Mouse (Mus musculus) stomach, postnatal 0 days (tissue): Measurements from ENCODE around the gene Slc29a3. TPM values are rescaled to one million over a fixed set of nuclear protein-coding genes. Genes with fewer than 3 reads are reported as not detected.

Experiments used
- ATAC-seq: fragments of 200-750 bp; cut with Nextera tagmentation; 2 replicates; pipeline ENCODE4 v1.8.0; 2017; ENCODE audit not compliant: low FRiP score, low TSS enrichment
- DNase-seq: peaks from one replicate; pipeline ENCODE4 v3.0.0-alpha.2; 2016; ENCODE audit warnings: low spot score
- H3K27ac ChIP-seq: fragments of 300-500 bp; sonication (generic); replicated peaks from 2 replicates; pipeline ENCODE4 v1.5.1; 2014; ENCODE audit warnings: mild to moderate bottlenecking, control low read depth
- H3K27me3 ChIP-seq: fragments of 300-500 bp; sonication (generic); 2 replicates; pipeline ENCODE4 v1.6.1; 2014; ENCODE audit warnings: low read length; ENCODE audit not compliant: control insufficient read depth, insufficient read depth
- H3K36me3 ChIP-seq: fragments of 300-500 bp; sonication (generic); 2 replicates; pipeline ENCODE4 v1.6.1; 2014; ENCODE audit warnings: low read length, mixed read lengths; ENCODE audit not compliant: control insufficient read depth, insufficient read depth
- H3K4me1 ChIP-seq: fragments of 300-500 bp; sonication (generic); replicated peaks from 2 replicates; pipeline ENCODE4 v1.6.1; 2014; ENCODE audit warnings: antibody characterized with exemption; ENCODE audit not compliant: control insufficient read depth, insufficient read depth
- H3K4me2 ChIP-seq: fragments of 300-500 bp; sonication (generic); replicated peaks from 2 replicates; pipeline ENCODE4 v1.6.1; 2014; ENCODE audit warnings: low read depth, mild to moderate bottlenecking, control low read depth, moderate library complexity
- H3K4me3 ChIP-seq: fragments of 300-500 bp; sonication (generic); 2 replicates; pipeline ENCODE4 v1.5.1; 2014; ENCODE audit warnings: low read depth, low read length, control low read depth
- H3K9ac ChIP-seq: fragments of 300-500 bp; sonication (generic); 2 replicates; pipeline ENCODE4 v1.6.1; 2014; ENCODE audit warnings: mild to moderate bottlenecking, low read length, control low read depth, mixed read lengths
- H3K9me3 ChIP-seq: fragments of 300-500 bp; sonication (generic); 2 replicates; pipeline ENCODE4 v1.6.1; 2016; ENCODE audit warnings: low read length; ENCODE audit not compliant: control insufficient read depth
- CTCF ChIP-seq: IDR thresholded peaks from 2 replicates; pipeline ENCODE4 v1.5.1; 2016; ENCODE audit warnings: antibody characterized with exemption, low read depth, mild to moderate bottlenecking, moderate library complexity
- EP300 ChIP-seq: optimal IDR thresholded peaks from 2 replicates; pipeline ENCODE3; 2016; ENCODE audit warnings: antibody characterized with exemption
- WGBS: fragments of 180-500 bp; shearing (Covaris S2); extraction: QIAGEN DNeasy Blood & Tissue Kit; methylation state at CpG from one replicate; pipeline ENCODE4 v1.1.7; 2014; 5-methylcytosine and 5-hydroxymethylcytosine counted together
- polyA plus RNA-seq: library from polyadenylated mRNA; unstranded; fragments of >200 nt; fragmentation: Nextera tagmentation; extraction: Ambion mirVana; gene quantifications from 2 replicates; pipeline ENCODE4 v1.2.1, GENCODE M21; 2015

The Slc29a3 gene
- polyA plus RNA-seq, 1 experiment from 2014 or later = 5.8 TPM

- DNase-seq (no peak), ATAC-seq (no peak)
- no peak overlapping the region for H3K9ac ChIP-seq
- no peak overlapping the region for H3K4me3 ChIP-seq
- TF ChIP-seq CTCF (no peak), EP300 (no peak)
- H3K4me2 ChIP-seq = no peak overlapping the region
- H3K4me1 ChIP-seq = no peaks in the 10 kb centered on the region
- WGBS = 81% methylated on average over 4 of the region's 4 CpGs
- H3K9me3 ChIP-seq = no peaks in the 10 kb centered on the region
- H3K27me3 ChIP-seq = no peaks in the 10 kb centered on the region
- no peak overlapping the region for H3K27ac ChIP-seq
- no peaks in the 10 kb centered on the region for H3K36me3 ChIP-seq
Observed at GRCm38 (mm10) chr10:60706268-60706667, 46.3 kb downstream of the Slc29a3 start.

- Histone ChIP-seq H3K4me3 (no peak overlapping the region), H3K27ac (no peak overlapping the region), H3K4me1 (no peaks in the 10 kb centered on the region), H3K9ac (no peak overlapping the region), H3K9me3 (no peaks in the 10 kb centered on the region), H3K27me3 (no peaks in the 10 kb centered on the region), H3K4me2 (no peak overlapping the region), H3K36me3 (no peaks in the 10 kb centered on the region)
- no peak for TF ChIP-seq CTCF
- TF ChIP-seq EP300 = no peak
- DNase-seq (no peak), ATAC-seq (no peak)
- WGBS = 57% methylated on average over 2 of the region's 2 CpGs
Observed at GRCm38 (mm10) chr10:60705134-60705533, 47.5 kb downstream of the Slc29a3 start.

- TF ChIP-seq CTCF (no peak), EP300 (no peak)
- H3K4me2 ChIP-seq = no peak overlapping the region
- ATAC-seq (no peak), DNase-seq (no peak)
- H3K9me3 ChIP-seq = no peaks in the 10 kb centered on the region
- H3K36me3 ChIP-seq = no peaks in the 10 kb centered on the region
- no peaks in the 10 kb centered on the region for H3K27me3 ChIP-seq
- H3K27ac ChIP-seq = no peak overlapping the region
- no peak overlapping the region for H3K9ac ChIP-seq
- H3K4me3 ChIP-seq = no peak overlapping the region
- WGBS = 73% methylated on average over 6 of the region's 6 CpGs
- H3K4me1 ChIP-seq = no peaks in the 10 kb centered on the region
Observed at GRCm38 (mm10) chr10:60697775-60698174, 54.8 kb downstream of the Slc29a3 start.

- no peak overlapping the region for H3K4me2 ChIP-seq
- no peak for TF ChIP-seq EP300
- peak; percentile 90 for TF ChIP-seq CTCF
- H3K27ac ChIP-seq = no peak overlapping the region
- no peaks in the 10 kb centered on the region for H3K9me3 ChIP-seq
- peak; percentile 74 for DNase-seq
- no peak overlapping the region for H3K4me3 ChIP-seq
- 11% methylated on average over 5 of the region's 5 CpGs for WGBS
- no peak overlapping the region for H3K9ac ChIP-seq
- no peaks in the 10 kb centered on the region for H3K36me3 ChIP-seq
- peak; percentile 63 for ATAC-seq
- H3K4me1 ChIP-seq = no peaks in the 10 kb centered on the region
- no peaks in the 10 kb centered on the region for H3K27me3 ChIP-seq
Observed at GRCm38 (mm10) chr10:60696975-60697374, 55.6 kb downstream of the Slc29a3 start.

- H3K4me1 ChIP-seq = no peaks in the 10 kb centered on the region
- no peak for DNase-seq
- H3K27me3 ChIP-seq = no peaks in the 10 kb centered on the region
- no peaks in the 10 kb centered on the region for H3K36me3 ChIP-seq
- H3K9ac ChIP-seq = no peak within 1 kb of the TSS
- H3K27ac ChIP-seq = no peak within 1 kb of the TSS
- 80% methylated on average over 6 of the region's 6 CpGs for WGBS
- H3K4me2 ChIP-seq = no peak within 1 kb of the TSS
- ATAC-seq = no peak
- TF ChIP-seq CTCF (no peak), EP300 (no peak)
- H3K4me3 ChIP-seq = no peak within 1 kb of the TSS
- no peaks in the 10 kb centered on the region for H3K9me3 ChIP-seq
Observed at GRCm38 (mm10) chr10:60696390-60696789, 56.2 kb downstream of the Slc29a3 start, which contains the start of gene Cdh23. Gene Cdh23, minus strand, starts transcription at chr10:60696490.

- DNase-seq (no peak), ATAC-seq (no peak)
- H3K4me3 ChIP-seq = no peak overlapping the region
- peaks cover under 1% of the 10 kb centered on the region; the same call in 1 of the 2 replicates for H3K27me3 ChIP-seq
- no peak overlapping the region for H3K27ac ChIP-seq
- H3K4me1 ChIP-seq = no peaks in the 10 kb centered on the region; the same call in 1 of the 2 replicates
- H3K9ac ChIP-seq = no peak overlapping the region
- 66% methylated on average over 20 of the region's 20 CpGs for WGBS
- no peak for TF ChIP-seq EP300
- no peak for TF ChIP-seq CTCF
- no peaks in the 10 kb centered on the region for H3K9me3 ChIP-seq
- H3K36me3 ChIP-seq = no peaks in the 10 kb centered on the region
- H3K4me2 ChIP-seq = no peak overlapping the region
Observed at GRCm38 (mm10) chr10:60691671-60692390, 60.8 kb downstream of the Slc29a3 start.
